Mouse (Mus musculus): ENCODE results near the gene Pnma1. TPM values are rescaled to one million over a fixed set of nuclear protein-coding genes. Genes with fewer than 3 reads are reported as not detected.

Pnma1 gene
- total RNA-seq, 2 experiments from 2014 or later = 0.22 TPM; not detected in 1

GRCm38 (mm10) chr12:84100604-84101492 lies 47.4 kb downstream of the Pnma1 start, which contains the start of gene Acot6:
Acot6 (plus strand) TSS chr12:84100654.
- peak; percentile 39 to 70 for DNase-seq

- DNase-seq = no peak
These were observed 48.2 kb downstream of the Pnma1 start for GRCm38 (mm10) chr12:84100071-84100470.

DNA sequence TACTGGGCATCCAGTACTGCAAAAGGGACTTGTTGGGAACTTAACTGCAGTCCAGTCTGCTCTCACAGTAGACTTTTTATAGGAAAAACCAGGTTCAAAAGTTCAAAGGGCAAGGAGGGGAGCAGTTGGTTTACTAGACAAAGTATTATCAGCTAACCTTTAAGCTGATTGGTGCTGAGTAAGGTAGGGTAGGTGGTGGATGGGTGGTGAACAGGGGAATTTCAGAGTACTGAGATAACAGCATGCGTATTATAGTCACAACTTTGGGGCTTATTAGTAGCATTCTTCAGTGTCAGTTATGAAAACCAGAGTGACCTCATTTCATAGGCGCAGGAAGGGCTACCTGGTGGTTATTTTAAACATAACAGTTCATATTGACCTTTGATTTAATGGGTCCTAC lies 48.7 kb downstream of the Pnma1 start:
- DNase-seq = no peak

Other genes starting within 250 kb of the Pnma1 start
- 10 to 100 TPM; 26.9 to 27.3 TPM for gene Numb, start 226.6 kb downstream of the Pnma1 start, total RNA-seq (2021)
- gene Riox1, start 197.9 kb downstream of the Pnma1 start, total RNA-seq (2021) = 1 to 10 TPM; 4.4 TPM
- gene Heatr4, start 163.6 kb downstream of the Pnma1 start, total RNA-seq (2021) = not detected
- gene Acot2, start 160.6 kb downstream of the Pnma1 start, total RNA-seq (2021) = 100 to 1,000 TPM; 120 to 125 TPM
- 10 to 100 TPM; 39.0 to 51.3 TPM for gene Acot1, start 139.0 kb downstream of the Pnma1 start, total RNA-seq (2021)
- 1 to 10 TPM in 1 of 2 experiments, under 1 TPM in 1; 0.80 to 1.4 TPM for gene Acot4, start 110.1 kb downstream of the Pnma1 start, total RNA-seq (2021)
- under 1 TPM in 1 of 2 experiments, not detected in 1; 0.94 TPM for gene Gm49366, start 109.6 kb downstream of the Pnma1 start, total RNA-seq (2021)
- gene Acot3, start 96.3 kb downstream of the Pnma1 start, total RNA-seq (2021) = 1 to 10 TPM in 1 of 2 experiments, under 1 TPM in 1; 0.69 to 1.0 TPM
- under 1 TPM in 1 of 2 experiments, not detected in 1; 0.41 TPM for gene Acot5, start 79.2 kb downstream of the Pnma1 start, total RNA-seq (2021)
- gene Acot6, start 47.8 kb downstream of the Pnma1 start, total RNA-seq (2021) = 1 to 10 TPM; 2.4 to 3.0 TPM
- gene Dnal1, start 34.1 kb downstream of the Pnma1 start, total RNA-seq (2021) = 1 to 10 TPM; 6.6 to 6.9 TPM
- 10 to 100 TPM; 10.5 to 13.3 TPM for gene Elmsan1, start 70.4 kb upstream of the Pnma1 start, total RNA-seq (2021)
- 100 to 1,000 TPM; 234 to 244 TPM for gene Ptgr2, start 136.7 kb upstream of the Pnma1 start, total RNA-seq (2021)
- gene Zfp410, start 168.4 kb upstream of the Pnma1 start, total RNA-seq (2021) = 10 to 100 TPM; 22.5 to 24.7 TPM
- 100 to 1,000 TPM; 110 to 112 TPM for gene Coq6, start 213.2 kb upstream of the Pnma1 start, total RNA-seq (2021)
- gene Fam161b, start 213.3 kb upstream of the Pnma1 start, total RNA-seq (2021) = 1 to 10 TPM; 8.8 to 9.2 TPM

All from heart, adult 18-20 months (tissue).